Mouse (Mus musculus): Measurements from ENCODE around the gene Snapc1. TPM values are rescaled to one million over a fixed set of nuclear protein-coding genes. Genes with fewer than 3 reads are reported as not detected.

Snapc1 gene
- polyA plus RNA-seq, 1 experiment from 2014 or later = 15.1 TPM

DNA sequence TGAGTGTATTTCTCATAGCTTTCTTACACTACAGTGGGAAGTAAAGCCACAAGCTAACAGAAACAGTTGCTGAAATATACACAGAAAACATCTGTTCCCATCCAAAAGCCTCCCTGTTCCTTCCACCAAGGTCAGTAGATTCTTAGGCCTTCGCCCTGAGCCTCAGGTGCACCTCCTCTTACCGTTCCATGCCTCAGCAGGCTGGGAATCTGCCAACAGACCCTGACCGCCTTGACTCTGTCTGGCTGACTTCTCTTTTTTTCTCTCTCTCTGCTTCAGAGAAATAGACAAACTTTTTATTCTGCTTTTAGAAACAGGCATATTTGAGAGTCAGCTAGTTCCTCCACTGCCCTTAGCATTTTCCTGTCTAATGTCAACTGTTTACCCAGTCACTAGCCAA, 13.9 kb downstream of the Snapc1 start:
- WGBS = 80% methylated on average over 3 of the region's 3 CpGs
- Histone ChIP-seq H3K36me3 (ENCODE audit: control insufficient read depth, insufficient read depth, low read length) (peaks cover 20% of the 10 kb centered on the region), H3K9ac (ENCODE audit: low read depth, low read length) (no peak overlapping the region)

DNA sequence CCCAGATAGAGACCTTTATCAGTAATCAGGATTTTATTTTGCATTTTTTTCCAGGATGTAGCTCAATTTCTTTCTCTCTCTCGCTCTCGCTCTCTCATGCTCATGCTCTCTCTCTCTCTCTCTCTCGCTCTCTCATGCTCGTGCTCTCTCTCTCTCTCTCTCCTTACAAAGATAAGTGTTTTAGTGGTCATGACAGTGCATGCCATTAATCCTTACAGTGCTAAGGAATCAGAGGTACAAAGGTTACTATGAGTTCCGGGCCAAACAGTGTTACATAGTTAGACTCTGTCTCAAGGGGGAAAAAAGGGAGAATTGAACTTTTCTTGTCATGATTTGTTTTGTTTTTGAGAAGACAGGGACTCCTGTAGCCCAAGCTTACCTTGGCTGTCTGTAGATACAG, 15.4 kb downstream of the Snapc1 start:
- Histone ChIP-seq H3K9me3 (ENCODE audit: control insufficient read depth, low read length) (no peaks in the 10 kb centered on the region), H3K36me3 (ENCODE audit: control insufficient read depth, insufficient read depth, low read length) (peaks cover 18% of the 10 kb centered on the region), H3K4me2 (no peak overlapping the region), H3K27ac (ENCODE audit: low read depth, low read length) (no peak overlapping the region), H3K27me3 (replicated peaks; ENCODE audit: control insufficient read depth, insufficient read depth, low read length) (no peaks in the 10 kb centered on the region), H3K4me3 (ENCODE audit: low read depth, low read length) (no peak overlapping the region), H3K4me1 (replicated peaks; ENCODE audit: control insufficient read depth, insufficient read depth, low read length) (no peaks in the 10 kb centered on the region), H3K9ac (ENCODE audit: low read depth, low read length) (no peak overlapping the region)
- DNase-seq (ENCODE audit: low spot score) = no peak
- 84% methylated on average over 5 of the region's 5 CpGs for WGBS
- ATAC-seq (replicated peaks; ENCODE audit: low FRiP score) = no peak

More for the DNA sequence above, 13.9 kb downstream of the Snapc1 start:
- Histone ChIP-seq H3K4me3 (ENCODE audit: low read depth, low read length) (no peak overlapping the region), H3K27ac (ENCODE audit: low read depth, low read length) (no peak overlapping the region), H3K9me3 (ENCODE audit: control insufficient read depth, low read length) (no peaks in the 10 kb centered on the region), H3K27me3 (replicated peaks; ENCODE audit: control insufficient read depth, insufficient read depth, low read length) (no peaks in the 10 kb centered on the region), H3K4me2 (no peak overlapping the region), H3K4me1 (replicated peaks; ENCODE audit: control insufficient read depth, insufficient read depth, low read length) (no peaks in the 10 kb centered on the region)
- no peak for ATAC-seq (replicated peaks; ENCODE audit: low FRiP score)
- no peak for DNase-seq (ENCODE audit: low spot score)

DNA sequence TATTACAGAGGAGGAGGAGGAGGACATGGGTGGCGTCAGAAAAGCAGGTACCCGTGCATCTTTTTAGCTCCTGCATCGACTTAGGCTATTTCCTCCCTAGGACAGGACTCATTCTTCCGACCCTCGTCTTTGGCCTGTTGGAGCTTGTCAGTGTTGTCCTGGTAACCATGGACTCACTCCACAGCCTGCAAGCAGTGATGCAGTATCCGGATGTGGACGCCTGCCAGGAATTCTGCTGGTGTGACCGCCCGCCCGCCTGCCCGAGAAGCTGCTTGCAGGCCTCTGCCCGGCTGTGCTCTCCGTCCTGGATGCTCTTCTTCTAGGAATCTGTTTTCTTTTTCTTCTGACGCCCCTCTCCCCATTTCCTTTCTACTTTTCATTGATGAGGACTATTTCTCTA, 18.3 kb downstream of the Snapc1 start:
- Histone ChIP-seq H3K27me3 (replicated peaks; ENCODE audit: control insufficient read depth, insufficient read depth, low read length) (no peaks in the 10 kb centered on the region), H3K4me2 (no peak overlapping the region), H3K9me3 (ENCODE audit: control insufficient read depth, low read length) (no peaks in the 10 kb centered on the region), H3K27ac (ENCODE audit: low read depth, low read length) (no peak overlapping the region), H3K4me1 (replicated peaks; ENCODE audit: control insufficient read depth, insufficient read depth, low read length) (no peaks in the 10 kb centered on the region), H3K36me3 (ENCODE audit: control insufficient read depth, insufficient read depth, low read length) (peaks cover 17% of the 10 kb centered on the region), H3K9ac (ENCODE audit: low read depth, low read length) (no peak overlapping the region), H3K4me3 (ENCODE audit: low read depth, low read length) (no peak overlapping the region)
- ATAC-seq (replicated peaks; ENCODE audit: low FRiP score) = no peak
- WGBS = 86% methylated on average over 14 of the region's 14 CpGs
- no peak for DNase-seq (ENCODE audit: low spot score)

DNA sequence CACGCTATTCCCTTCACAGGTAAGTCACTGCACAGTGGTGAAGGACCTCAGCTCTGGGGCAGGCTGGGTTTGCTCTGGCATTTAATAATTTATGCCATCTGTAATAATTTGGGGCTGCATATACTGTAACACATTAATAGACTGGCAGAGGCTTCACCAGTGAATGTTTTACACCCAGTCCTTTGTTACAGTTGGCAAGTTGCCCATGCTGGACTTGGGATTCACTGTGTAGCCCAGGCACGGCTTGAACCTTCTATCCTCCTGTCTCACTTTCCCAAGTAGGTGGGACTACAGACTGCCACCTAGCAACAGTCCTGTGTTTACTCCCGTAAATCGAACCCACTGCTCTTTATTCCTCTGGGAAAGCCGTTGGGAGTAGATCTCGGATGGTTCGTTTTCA, 22.0 kb downstream of the Snapc1 start:
- DNase-seq (ENCODE audit: low spot score) (no peak), ATAC-seq (replicated peaks; ENCODE audit: low FRiP score) (no peak)
- WGBS = 91% methylated on average over 7 of the region's 7 CpGs
- Histone ChIP-seq H3K27me3 (replicated peaks; ENCODE audit: control insufficient read depth, insufficient read depth, low read length) (no peaks in the 10 kb centered on the region), H3K27ac (ENCODE audit: low read depth, low read length) (no peak overlapping the region), H3K9ac (ENCODE audit: low read depth, low read length) (no peak overlapping the region), H3K4me1 (replicated peaks; ENCODE audit: control insufficient read depth, insufficient read depth, low read length) (no peaks in the 10 kb centered on the region), H3K4me3 (ENCODE audit: low read depth, low read length) (no peak overlapping the region), H3K4me2 (no peak overlapping the region), H3K9me3 (ENCODE audit: control insufficient read depth, low read length) (no peaks in the 10 kb centered on the region), H3K36me3 (ENCODE audit: control insufficient read depth, insufficient read depth, low read length) (peaks cover 6% of the 10 kb centered on the region)

DNA sequence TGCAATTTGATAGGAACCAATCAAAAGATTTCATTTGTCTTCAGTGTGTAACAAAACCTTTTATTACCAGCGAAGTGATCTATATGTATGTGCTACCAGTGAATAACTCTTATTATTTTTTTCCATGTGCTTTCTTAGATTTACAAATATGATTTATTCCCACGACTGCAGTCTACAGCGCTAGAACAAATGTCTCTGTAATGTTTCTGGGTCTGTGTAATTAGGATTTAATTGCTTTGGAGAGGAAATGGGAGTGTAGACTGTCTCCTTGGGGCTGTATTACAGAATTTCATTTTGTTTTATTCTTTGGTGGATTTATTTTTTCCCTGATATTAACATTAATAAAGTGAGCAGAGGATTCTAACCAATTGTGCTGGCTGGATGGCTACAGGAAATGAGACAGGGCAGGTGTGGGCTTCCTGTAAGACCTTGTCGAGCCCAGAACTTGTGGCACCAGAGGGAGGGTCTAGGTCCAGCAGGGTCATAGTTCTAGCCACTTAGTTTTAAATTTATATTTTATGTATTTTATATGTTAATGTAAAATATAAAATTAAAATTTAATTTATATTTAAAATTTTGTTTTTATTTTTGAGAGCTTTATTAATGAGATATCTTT, 24.2 kb downstream of the Snapc1 start:
- no peaks in the 10 kb centered on the region for H3K4me1 ChIP-seq (replicated peaks; ENCODE audit: control insufficient read depth, insufficient read depth, low read length)
- no peaks in the 10 kb centered on the region for H3K27me3 ChIP-seq (replicated peaks; ENCODE audit: control insufficient read depth, insufficient read depth, low read length)
- H3K9me3 ChIP-seq (ENCODE audit: control insufficient read depth, low read length) = no peaks in the 10 kb centered on the region
- WGBS = 90% methylated on average over 4 of the region's 4 CpGs
- no peak overlapping the region for H3K27ac ChIP-seq (ENCODE audit: low read depth, low read length)
- H3K4me3 ChIP-seq (ENCODE audit: low read depth, low read length) = no peak overlapping the region
- H3K4me2 ChIP-seq = no peak overlapping the region
- DNase-seq (ENCODE audit: low spot score) = no peak
- no peak for ATAC-seq (replicated peaks; ENCODE audit: low FRiP score)
- no peak overlapping the region for H3K9ac ChIP-seq (ENCODE audit: low read depth, low read length)
- H3K36me3 ChIP-seq (ENCODE audit: control insufficient read depth, insufficient read depth, low read length) = peaks cover 3% of the 10 kb centered on the region

DNA sequence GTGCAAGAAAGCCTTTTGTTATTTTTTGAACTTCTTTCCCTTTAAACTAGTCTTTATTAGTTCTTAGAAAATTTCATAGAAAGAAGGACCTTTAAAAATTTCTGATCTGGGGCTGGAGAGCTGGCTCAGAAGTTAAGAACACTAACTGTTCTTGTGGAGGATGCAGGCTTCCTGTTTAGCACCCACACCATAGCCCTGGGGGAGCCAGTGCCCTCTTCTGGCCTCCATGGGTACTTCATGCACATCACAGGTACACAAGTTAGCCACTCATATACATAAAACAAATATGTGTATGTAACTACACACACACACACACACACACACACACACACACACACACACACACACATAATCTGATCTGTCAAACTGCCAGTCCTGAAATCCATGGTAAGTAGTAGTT, 25.3 kb downstream of the Snapc1 start:
- H3K9me3 ChIP-seq (ENCODE audit: control insufficient read depth, low read length) = no peaks in the 10 kb centered on the region
- ATAC-seq (replicated peaks; ENCODE audit: low FRiP score) (no peak), DNase-seq (ENCODE audit: low spot score) (no peak)
- H3K36me3 ChIP-seq (ENCODE audit: control insufficient read depth, insufficient read depth, low read length) = peaks cover 3% of the 10 kb centered on the region
- H3K4me1 ChIP-seq (replicated peaks; ENCODE audit: control insufficient read depth, insufficient read depth, low read length) = no peaks in the 10 kb centered on the region
- no peak overlapping the region for H3K4me3 ChIP-seq (ENCODE audit: low read depth, low read length)
- no peaks in the 10 kb centered on the region for H3K27me3 ChIP-seq (replicated peaks; ENCODE audit: control insufficient read depth, insufficient read depth, low read length)
- H3K4me2 ChIP-seq = no peak overlapping the region
- no peak overlapping the region for H3K9ac ChIP-seq (ENCODE audit: low read depth, low read length)
- no peak overlapping the region for H3K27ac ChIP-seq (ENCODE audit: low read depth, low read length)

DNA sequence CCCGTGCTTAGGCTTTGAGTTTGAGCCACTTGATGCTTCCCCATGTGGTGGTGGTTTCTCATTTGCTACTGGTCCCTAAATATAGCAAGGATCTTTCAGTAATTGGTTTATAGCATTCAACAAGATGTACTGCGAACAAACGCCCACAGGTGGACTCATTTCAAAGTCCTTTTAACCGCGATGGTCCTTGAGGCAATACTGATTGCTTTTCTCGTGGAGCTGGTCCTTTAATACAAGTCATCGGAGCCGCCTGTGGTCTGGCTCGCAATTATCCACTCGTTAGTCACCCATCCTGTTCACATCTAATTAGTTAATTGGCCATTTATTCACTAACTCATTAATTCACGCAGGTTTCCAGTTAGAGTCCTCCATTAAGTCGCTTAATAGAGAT, 32.6 kb downstream of the Snapc1 start:
- Histone ChIP-seq H3K27ac (ENCODE audit: low read depth, low read length) (no peak overlapping the region), H3K36me3 (ENCODE audit: control insufficient read depth, insufficient read depth, low read length) (no peaks in the 10 kb centered on the region), H3K4me3 (ENCODE audit: low read depth, low read length) (no peak overlapping the region), H3K9ac (ENCODE audit: low read depth, low read length) (no peak overlapping the region), H3K4me2 (no peak overlapping the region), H3K27me3 (replicated peaks; ENCODE audit: control insufficient read depth, insufficient read depth, low read length) (peaks cover 38% of the 10 kb centered on the region), H3K9me3 (ENCODE audit: control insufficient read depth, low read length) (no peaks in the 10 kb centered on the region), H3K4me1 (replicated peaks; ENCODE audit: control insufficient read depth, insufficient read depth, low read length) (no peaks in the 10 kb centered on the region)
- WGBS = 56% methylated on average over 12 of the region's 12 CpGs
- DNase-seq (ENCODE audit: low spot score) = no peak
- no peak for ATAC-seq (replicated peaks; ENCODE audit: low FRiP score)

DNA sequence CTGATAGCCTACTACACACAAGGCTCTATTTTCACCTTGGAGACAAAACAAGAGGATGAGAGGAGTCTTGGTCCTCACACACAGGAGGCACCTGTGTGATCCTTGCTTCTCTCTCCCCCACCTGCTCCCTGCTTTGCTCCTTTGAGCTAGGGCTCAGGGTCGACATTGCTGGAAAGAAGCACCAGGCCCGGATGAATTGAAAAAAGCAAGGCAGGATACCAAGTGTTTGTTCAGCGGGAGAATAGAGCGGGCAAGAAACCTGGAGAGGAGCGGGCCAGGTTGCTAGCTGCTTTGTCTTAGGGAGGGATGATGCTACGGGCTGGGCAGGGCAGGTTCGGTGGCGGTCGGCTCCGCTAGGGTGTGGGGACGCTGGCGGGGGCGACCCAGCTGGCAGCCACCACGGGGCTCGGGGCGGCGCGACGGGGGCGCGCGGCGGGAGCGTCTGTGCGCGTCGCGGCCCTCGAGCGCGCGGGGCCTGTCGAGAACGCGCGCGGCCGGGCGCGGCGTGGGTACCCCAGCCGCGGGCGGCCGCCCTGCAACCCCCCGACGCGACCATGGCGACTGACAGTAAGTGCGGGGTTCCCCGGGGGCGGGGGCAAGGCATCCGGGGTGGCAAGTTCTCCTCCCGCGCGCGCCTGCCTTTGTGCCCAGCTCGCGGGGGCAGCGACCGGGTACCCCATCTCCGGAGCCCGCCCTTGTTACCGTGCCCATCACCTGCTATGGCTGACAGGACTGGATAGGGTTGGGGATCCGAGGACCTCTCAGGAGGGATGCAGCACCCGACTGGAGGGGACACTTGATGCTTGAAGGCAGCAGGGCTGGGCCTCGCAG, 33.2 kb downstream of the Snapc1 start, which contains the start of gene Syt16:
Gene Syt16, plus strand, starts transcription at position 365 of the 831 bp plus-strand sequence.
- H3K4me2 ChIP-seq = peak within 1 kb of the TSS; percentile 80
- ATAC-seq (replicated peaks; ENCODE audit: low FRiP score) = no peak
- no peaks in the 10 kb centered on the region for H3K4me1 ChIP-seq (replicated peaks; ENCODE audit: control insufficient read depth, insufficient read depth, low read length)
- H3K4me3 ChIP-seq (ENCODE audit: low read depth, low read length) = peak within 1 kb of the TSS; percentile 50
- H3K9ac ChIP-seq (ENCODE audit: low read depth, low read length) = peak within 1 kb of the TSS; percentile 34; the same call in 1 of the 2 replicates
- no peak within 1 kb of the TSS for H3K27ac ChIP-seq (ENCODE audit: low read depth, low read length)
- no peaks in the 10 kb centered on the region for H3K9me3 ChIP-seq (ENCODE audit: control insufficient read depth, low read length)
- H3K27me3 ChIP-seq (replicated peaks; ENCODE audit: control insufficient read depth, insufficient read depth, low read length) = peaks cover 38% of the 10 kb centered on the region
- H3K36me3 ChIP-seq (ENCODE audit: control insufficient read depth, insufficient read depth, low read length) = no peaks in the 10 kb centered on the region
- no peak for DNase-seq (ENCODE audit: low spot score)
- 4% methylated on average over 66 of the region's 67 CpGs for WGBS

DNA sequence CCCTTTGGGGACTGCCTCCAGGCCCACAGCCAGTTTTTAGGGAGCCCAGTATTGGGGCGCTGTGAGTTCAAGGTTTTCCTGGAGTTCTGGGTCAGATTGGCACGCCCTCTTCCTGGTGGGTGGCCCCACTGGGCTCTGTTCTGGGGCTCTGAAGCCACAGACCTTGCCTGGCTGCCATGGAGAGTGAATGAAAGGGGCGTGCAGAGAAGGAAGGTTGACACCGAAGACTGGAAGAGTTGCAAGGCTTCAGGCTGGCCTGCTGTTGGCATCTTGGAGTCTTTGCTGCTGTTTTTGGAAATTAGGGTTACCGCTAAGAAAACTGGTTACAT, 33.8 kb downstream of the Snapc1 start:
- Histone ChIP-seq H3K9ac (ENCODE audit: low read depth, low read length) (no peak overlapping the region), H3K36me3 (ENCODE audit: control insufficient read depth, insufficient read depth, low read length) (no peaks in the 10 kb centered on the region), H3K9me3 (ENCODE audit: control insufficient read depth, low read length) (no peaks in the 10 kb centered on the region), H3K4me1 (replicated peaks; ENCODE audit: control insufficient read depth, insufficient read depth, low read length) (no peaks in the 10 kb centered on the region), H3K4me3 (ENCODE audit: low read depth, low read length) (peak overlapping the region; percentile 50), H3K27me3 (replicated peaks; ENCODE audit: control insufficient read depth, insufficient read depth, low read length) (peaks cover 38% of the 10 kb centered on the region), H3K4me2 (peak overlapping the region; percentile 80), H3K27ac (ENCODE audit: low read depth, low read length) (no peak overlapping the region)
- DNase-seq (ENCODE audit: low spot score) = no peak
- no peak for ATAC-seq (replicated peaks; ENCODE audit: low FRiP score)
- WGBS = 35% methylated on average over 5 of the region's 5 CpGs
